Mouse (Mus musculus) neural tube, embryonic 11.5 days (tissue): ENCODE data around the gene Hapln1. TPM values are rescaled to one million over a fixed set of nuclear protein-coding genes. Genes with fewer than 3 reads are reported as not detected.

Experiments
- ATAC-seq: fragments of 200-750 bp; cut with Nextera tagmentation; 2 replicates; pipeline ENCODE4 v1.8.0; 2017; ENCODE audit warnings: moderate number of reproducible peaks, mild to moderate bottlenecking, moderate TSS enrichment, moderate library complexity; ENCODE audit not compliant: insufficient read depth, low FRiP score, low TSS enrichment
- DNase-seq: peaks from one replicate; pipeline ENCODE4 v3.0.0-alpha.2; 2015; ENCODE audit warnings: low spot score
- H3K27ac ChIP-seq: fragments of 300-500 bp; sonication (generic); 2 replicates; pipeline ENCODE4 v1.5.1; 2014; ENCODE audit warnings: low read depth, mild to moderate bottlenecking, low read length
- H3K27me3 ChIP-seq: fragments of 300-500 bp; sonication (generic); 2 replicates; pipeline ENCODE4 v1.6.1; 2014; ENCODE audit warnings: mild to moderate bottlenecking, low read length, mixed read lengths; ENCODE audit not compliant: control insufficient read depth, insufficient read depth
- H3K36me3 ChIP-seq: fragments of 300-500 bp; sonication (generic); 2 replicates; pipeline ENCODE4 v1.6.1; 2014; ENCODE audit warnings: mild to moderate bottlenecking, low read length, moderate library complexity, mixed read lengths; ENCODE audit not compliant: control insufficient read depth, insufficient read depth
- H3K4me1 ChIP-seq: fragments of 300-500 bp; sonication (generic); 2 replicates; pipeline ENCODE4 v1.6.1; 2014; ENCODE audit warnings: low read length, mixed read lengths; ENCODE audit not compliant: control insufficient read depth, insufficient read depth
- H3K4me2 ChIP-seq: fragments of 300-500 bp; sonication (generic); 2 replicates; pipeline ENCODE4 v1.6.1; 2014; ENCODE audit warnings: low read depth, mild to moderate bottlenecking, moderate library complexity
- H3K4me3 ChIP-seq: fragments of 300-500 bp; sonication (generic); 2 replicates; pipeline ENCODE4 v1.5.1; 2014; ENCODE audit warnings: low read depth, low read length
- H3K9ac ChIP-seq: fragments of 300-500 bp; sonication (generic); 2 replicates; pipeline ENCODE4 v1.6.1; 2014; ENCODE audit warnings: mild to moderate bottlenecking, low read length
- H3K9me3 ChIP-seq: fragments of 300-500 bp; sonication (generic); 2 replicates; pipeline ENCODE4 v1.6.1; 2016; ENCODE audit warnings: low read length; ENCODE audit not compliant: control insufficient read depth
- WGBS: fragments of 180-500 bp; shearing (Covaris S2); extraction: QIAGEN DNeasy Blood & Tissue Kit; methylation state at CpG from one replicate; pipeline ENCODE4 v1.1.7; 2014; 5-methylcytosine and 5-hydroxymethylcytosine counted together
- polyA plus RNA-seq: library from polyadenylated mRNA; unstranded; fragments of >200 nt; fragmentation: Nextera tagmentation; extraction: Ambion mirVana; gene quantifications from 2 replicates; pipeline ENCODE4 v1.2.1, GENCODE M21; 2014

Hapln1 gene
- polyA plus RNA-seq, 1 experiment from 2014 or later: 15.1 TPM

DNA sequence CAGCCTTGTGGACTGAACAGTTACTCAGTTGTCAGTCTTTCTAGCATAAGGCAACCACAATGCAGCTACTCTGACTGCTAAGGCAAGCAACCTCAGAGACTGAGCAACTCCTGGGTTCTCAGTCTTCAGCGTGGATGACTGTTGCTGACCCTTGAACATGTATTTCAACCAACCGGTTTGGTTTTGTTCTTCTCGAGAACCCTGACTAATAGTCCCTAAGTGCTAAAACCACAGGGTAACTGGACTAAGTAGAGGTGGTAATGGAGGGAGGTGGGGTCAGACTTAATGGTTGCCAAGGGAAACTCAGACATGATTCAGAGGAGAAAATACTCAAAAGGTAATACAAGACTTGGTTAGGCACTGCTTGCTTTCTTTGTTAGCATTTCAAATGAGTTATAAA lies 97.4 kb downstream of the Hapln1 start:
- Histone ChIP-seq H3K9me3 (no peaks in the 10 kb centered on the region), H3K27me3 (no peaks in the 10 kb centered on the region), H3K9ac (no peak overlapping the region), H3K4me1 (no peaks in the 10 kb centered on the region), H3K4me2 (no peak overlapping the region), H3K27ac (no peak overlapping the region), H3K4me3 (no peak overlapping the region), H3K36me3 (no peaks in the 10 kb centered on the region)
- no peak for DNase-seq
- 61% methylated on average over 3 of the region's 3 CpGs for WGBS
- ATAC-seq: no peak

GRCm38 (mm10) chr13:89645589-89645988 lies 106.0 kb downstream of the Hapln1 start:
- DNase-seq: no peak
- Histone ChIP-seq H3K4me1 (no peaks in the 10 kb centered on the region), H3K9ac (no peak overlapping the region), H3K9me3 (no peaks in the 10 kb centered on the region), H3K36me3 (no peaks in the 10 kb centered on the region), H3K27ac (no peak overlapping the region), H3K4me3 (no peak overlapping the region), H3K27me3 (no peaks in the 10 kb centered on the region), H3K4me2 (no peak overlapping the region)
- 94% methylated on average over 2 of the region's 2 CpGs for WGBS
- ATAC-seq: no peak

- Histone ChIP-seq H3K27ac (no peak overlapping the region), H3K9me3 (no peaks in the 10 kb centered on the region), H3K4me2 (no peak overlapping the region), H3K9ac (no peak overlapping the region), H3K4me1 (no peaks in the 10 kb centered on the region), H3K27me3 (no peaks in the 10 kb centered on the region), H3K36me3 (0 out of 2 replicates have a peak, but pooled peaks cover 2% of the 10 kb centered on the region), H3K4me3 (no peak overlapping the region)
- ATAC-seq: no peak
- DNase-seq: no peak
- 69% methylated on average over 1 of the region's 1 CpGs for WGBS
Observed at GRCm38 (mm10) chr13:89652773-89653172, 113.2 kb downstream of the Hapln1 start.

DNA sequence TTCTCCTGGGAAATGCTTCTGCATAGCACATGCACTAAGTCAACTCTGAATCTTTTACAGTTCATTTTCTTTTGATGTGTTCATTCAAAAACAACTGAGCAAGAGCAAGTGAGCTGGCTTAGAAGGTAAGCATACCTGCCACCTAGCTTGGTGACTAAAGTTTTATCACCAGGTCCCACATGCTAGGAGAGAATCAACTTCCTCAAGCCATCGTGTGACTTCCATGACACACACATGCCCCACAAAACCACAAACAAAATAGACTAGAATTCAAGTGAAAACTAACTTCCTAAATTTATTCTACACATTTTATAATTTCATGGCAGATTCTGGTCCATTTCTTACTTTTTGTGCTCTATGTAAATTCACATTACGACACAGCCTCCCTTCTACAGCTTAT lies 113.7 kb downstream of the Hapln1 start:
- H3K4me3 ChIP-seq: no peak overlapping the region
- H3K4me2 ChIP-seq: no peak overlapping the region
- H3K27me3 ChIP-seq: no peaks in the 10 kb centered on the region
- ATAC-seq (no peak), DNase-seq (no peak)
- 0 out of 2 replicates have a peak, but pooled peaks cover 2% of the 10 kb centered on the region for H3K36me3 ChIP-seq
- no peak overlapping the region for H3K27ac ChIP-seq
- H3K9ac ChIP-seq: no peak overlapping the region
- no peaks in the 10 kb centered on the region for H3K9me3 ChIP-seq
- 89% methylated on average over 2 of the region's 2 CpGs for WGBS
- H3K4me1 ChIP-seq: no peaks in the 10 kb centered on the region

GRCm38 (mm10) chr13:89657046-89657445 lies 117.5 kb downstream of the Hapln1 start:
- H3K9ac ChIP-seq: no peak overlapping the region
- H3K36me3 ChIP-seq: 0 out of 2 replicates have a peak, but pooled peaks cover 2% of the 10 kb centered on the region
- H3K9me3 ChIP-seq: no peaks in the 10 kb centered on the region
- ATAC-seq (no peak), DNase-seq (no peak)
- H3K27ac ChIP-seq: no peak overlapping the region
- H3K4me2 ChIP-seq: no peak overlapping the region
- no peak overlapping the region for H3K4me3 ChIP-seq
- WGBS: 94% methylated on average over 11 of the region's 11 CpGs
- H3K4me1 ChIP-seq: no peaks in the 10 kb centered on the region
- no peaks in the 10 kb centered on the region for H3K27me3 ChIP-seq

Other genes with a start within 250 kb of the Hapln1 start
- 63.0 and 68.6 TPM in 2 replicates for gene Vcan, start 202.7 kb downstream of the Hapln1 start, polyA plus RNA-seq